Comparison of ENCODE assay signal across 26 mouse cellular contexts in genomic region chr11:102329518-102329917, GRCm38 (mm10).
"Had no signal": no experiment of that assay in that cellular context is flagged by ENCODE, and none has a peak within 500 bp of the region (broad histone marks: within the 10 kb centered on the region; RNA-seq: fewer than 3 reads in every experiment).

No protein-coding gene starts in this region.

- H3K4me2 ChIP-seq: heart, embryonic 11.5 days; heart, embryonic 13.5 days; heart, embryonic 15.5 days; hindbrain, embryonic 13.5 days; hindbrain, embryonic 15.5 days; kidney, embryonic 15.5 days; limb, embryonic 13.5 days; limb, embryonic 15.5 days; liver, embryonic 12.5 days had no signal

- H3K9ac ChIP-seq: heart, embryonic 13.5 days; heart, embryonic 15.5 days; hindbrain, embryonic 13.5 days; hindbrain, embryonic 15.5 days; kidney, embryonic 15.5 days; limb, embryonic 13.5 days; limb, embryonic 15.5 days; liver, embryonic 12.5 days; liver, embryonic 14.5 days had no signal

- H3K9me3 ChIP-seq: heart, embryonic 13.5 days; heart, embryonic 15.5 days; hindbrain, embryonic 13.5 days; hindbrain, embryonic 15.5 days; kidney, embryonic 15.5 days; limb, embryonic 13.5 days; limb, embryonic 15.5 days; liver, embryonic 12.5 days had no signal

- H3K4me3 ChIP-seq: heart, adult 2 months; heart, embryonic 13.5 days; heart, embryonic 15.5 days; hindbrain, embryonic 13.5 days; hindbrain, embryonic 15.5 days; kidney, embryonic 15.5 days; limb, embryonic 13.5 days; limb, embryonic 15.5 days; liver, embryonic 12.5 days had no signal

- DNase-seq: gastrocnemius, postnatal 14 days; gastrocnemius, postnatal 36 days; heart, adult 2 months; heart, postnatal 14 days; heart, postnatal 36 days; kidney, adult 11 months; kidney, adult 2 months; kidney, adult 9 months; kidney, postnatal 14 days; kidney, postnatal 36 days; layer of hippocampus, adult 9-11 months; layer of hippocampus, postnatal 36 days; left cerebral cortex, postnatal 4 days had no signal

- H3K4me1 ChIP-seq: heart, embryonic 13.5 days; heart, embryonic 15.5 days; hindbrain, embryonic 13.5 days; hindbrain, embryonic 15.5 days; kidney, embryonic 15.5 days; limb, embryonic 13.5 days; limb, embryonic 15.5 days; liver, embryonic 12.5 days had no signal

- H3K27me3 ChIP-seq: heart, embryonic 13.5 days; heart, embryonic 15.5 days; hindbrain, embryonic 15.5 days; limb, embryonic 15.5 days had no signal

- H3K36me3 ChIP-seq: heart, embryonic 13.5 days; heart, embryonic 15.5 days; hindbrain, embryonic 13.5 days; hindbrain, embryonic 15.5 days; kidney, embryonic 15.5 days; limb, embryonic 13.5 days; limb, embryonic 15.5 days; liver, embryonic 12.5 days had no signal

- ATAC-seq: hindbrain, postnatal 0 days; intestine, embryonic 16.5 days; liver, embryonic 12.5 days had no signal

- H3K27ac ChIP-seq: heart, adult 2 months; heart, embryonic 13.5 days; heart, embryonic 15.5 days; hindbrain, embryonic 13.5 days; hindbrain, embryonic 15.5 days; hindbrain, postnatal 0 days; kidney, embryonic 15.5 days; kidney, postnatal 0 days; limb, embryonic 13.5 days; limb, embryonic 15.5 days; liver, embryonic 12.5 days; liver, embryonic 14.5 days had no signal
